In the genomic region with DNA sequence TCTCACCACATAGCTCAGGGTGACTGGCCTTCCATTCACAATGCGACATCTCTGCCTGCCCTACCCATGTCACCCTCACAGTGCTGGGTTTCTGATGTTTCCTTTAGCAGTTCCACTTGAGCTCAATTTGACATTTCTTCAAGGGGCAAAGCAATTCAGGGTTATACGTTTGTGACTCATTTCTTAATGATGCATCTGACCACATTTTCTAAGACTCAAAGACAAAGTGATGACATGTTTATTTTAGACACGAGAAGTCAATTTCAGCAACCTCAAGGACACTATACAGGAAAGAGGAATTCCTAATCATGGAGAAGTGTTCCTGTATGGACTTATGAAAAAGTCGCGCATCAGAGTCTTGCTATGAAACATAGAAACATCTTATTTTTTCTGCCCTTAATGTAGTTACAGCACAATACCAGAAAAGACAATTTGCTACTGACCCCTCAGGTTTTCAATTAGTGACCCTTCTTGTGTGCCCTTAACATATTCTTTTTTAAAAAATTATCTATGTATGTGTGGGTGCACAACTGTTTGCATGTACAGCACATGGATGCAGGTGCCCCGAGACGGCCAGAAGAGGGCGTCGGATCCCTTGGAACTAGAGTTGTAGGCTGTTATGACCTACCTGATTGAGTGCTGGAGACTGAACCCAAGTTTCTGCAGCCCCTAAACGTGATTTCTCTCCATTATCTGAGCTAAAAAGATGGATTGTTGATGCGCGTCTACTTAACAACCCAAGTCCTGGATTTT, we compare ENCODE assay signal across 9 mouse cellular contexts. TPM values are rescaled to one million over a fixed set of nuclear protein-coding genes. Genes with fewer than 3 reads are reported as not detected.
DNase-seq lines count a peak whose midpoint lies in the region; ATAC-seq and TF ChIP-seq lines count a peak whose summit lies in the region.
"Had no signal": no experiment of that assay in that cellular context is flagged by ENCODE, and none has a peak within 500 bp of the region (broad histone marks: within the 10 kb centered on the region; RNA-seq: fewer than 3 reads in every experiment).

No protein-coding gene starts in this region.

- peak; percentile 51 for DNase-seq in gastrocnemius, adult 2 months
- no peak for DNase-seq in gastrocnemius, postnatal 4 days (ENCODE audit: low spot score in 2 of 2)
- peak; percentile 66 to 69 for DNase-seq in B cell, adult 2 months
- DNase-seq in limb, embryonic 14.5 days (ENCODE audit: low spot score), result no peak
- DNase-seq in midbrain, postnatal 0 days (ENCODE audit: low spot score), result peak; percentile 60
- no peak for DNase-seq in adrenal gland, postnatal 10 days

- 0 out of 2 replicates have a peak, but pooled peaks have one; percentile 0 for ATAC-seq in heart, embryonic 16.5 days (replicated peaks; ENCODE audit: extremely low read depth, insufficient read depth, low FRiP score)
- ATAC-seq in limb, embryonic 14.5 days (ENCODE audit: low FRiP score, low read depth), result peak; percentile 16; the same call in 1 of the 2 replicates
- ATAC-seq in midbrain, postnatal 0 days (ENCODE audit: low FRiP score), result peak; percentile 65

- H3K27me3 ChIP-seq in heart, embryonic 16.5 days (ENCODE audit: control insufficient read depth, insufficient read depth, low read length), result no peaks in the 10 kb centered on the region
- no peaks in the 10 kb centered on the region for H3K27me3 ChIP-seq in limb, embryonic 14.5 days (ENCODE audit: control insufficient read depth, insufficient read depth, low read length)
- no peaks in the 10 kb centered on the region for H3K27me3 ChIP-seq in midbrain, postnatal 0 days (ENCODE audit: insufficient read depth, low read length)

- peak overlapping the region; percentile 72 for H3K4me3 ChIP-seq in gastrocnemius, adult 2 months
- H3K4me3 ChIP-seq in brown adipose tissue, adult 24 weeks (ENCODE audit: insufficient read depth, low read depth, low read length), result peak overlapping the region; percentile 92
- H3K4me3 ChIP-seq in heart, embryonic 16.5 days (ENCODE audit: low read length), result peak overlapping the region; percentile 56
- peak overlapping the region; percentile 66 for H3K4me3 ChIP-seq in limb, embryonic 14.5 days (replicated peaks; ENCODE audit: low read length)
- peak overlapping the region; percentile 68 for H3K4me3 ChIP-seq in midbrain, postnatal 0 days (ENCODE audit: low read depth, low read length)

- WGBS in heart, embryonic 16.5 days, result 32% methylated on average over 12 of the region's 12 CpGs
- WGBS in limb, embryonic 14.5 days, result 42% methylated on average over 12 of the region's 12 CpGs
- WGBS in midbrain, postnatal 0 days, result 44% methylated on average over 12 of the region's 12 CpGs

- TF ChIP-seq CTCF in gastrocnemius, adult 2 months (IDR thresholded peaks at IDR 0.05), result peak; percentile 49
- peak; percentile 61 for TF ChIP-seq CTCF in midbrain, postnatal 0 days (IDR thresholded peaks at IDR 0.05)

- TF ChIP-seq POLR2A in limb, embryonic 14.5 days (IDR thresholded peaks at IDR 0.05; ENCODE audit: borderline replicate concordance, extremely low read depth, insufficient read depth, insufficient read length), result no peak

- H3K4me1 ChIP-seq in brown adipose tissue, adult 24 weeks (ENCODE audit: control insufficient read depth, insufficient read depth, insufficient read length, low read length), result peaks cover 5% of the 10 kb centered on the region; the same call in 1 of the 2 replicates
- peaks cover 14% of the 10 kb centered on the region for H3K4me1 ChIP-seq in heart, embryonic 16.5 days (ENCODE audit: control insufficient read depth, insufficient read depth, low read length)
- H3K4me1 ChIP-seq in limb, embryonic 14.5 days (ENCODE audit: control insufficient read depth, insufficient read depth, low read length), result peaks cover 4% of the 10 kb centered on the region
- peaks cover 6% of the 10 kb centered on the region; the same call in 1 of the 2 replicates for H3K4me1 ChIP-seq in midbrain, postnatal 0 days (ENCODE audit: insufficient read depth, low read length)

- peak overlapping the region; percentile 61 for H3K4me2 ChIP-seq in heart, embryonic 16.5 days (ENCODE audit: low read depth, low read length)
- peak overlapping the region; percentile 73 for H3K4me2 ChIP-seq in limb, embryonic 14.5 days (replicated peaks; ENCODE audit: low read depth, low read length, severe bottlenecking)
- H3K4me2 ChIP-seq in midbrain, postnatal 0 days (ENCODE audit: low read depth, low read length, poor library complexity, severe bottlenecking), result peak overlapping the region; percentile 79

- 0 out of 2 replicates have a peak, but pooled peaks cover 3% of the 10 kb centered on the region for H3K36me3 ChIP-seq in heart, embryonic 16.5 days (ENCODE audit: control insufficient read depth, insufficient read depth)
- no peaks in the 10 kb centered on the region for H3K36me3 ChIP-seq in limb, embryonic 14.5 days (ENCODE audit: control insufficient read depth, insufficient read depth, low read length)
- no peaks in the 10 kb centered on the region for H3K36me3 ChIP-seq in midbrain, postnatal 0 days (ENCODE audit: insufficient read depth, low read length)

- intact Hi-C loops in gastrocnemius, adult 2 months (cut with DNase I), result loop anchor here (2.0 to 10.0 kb wide), 4 partner anchors 50 to 320 kb away; partner anchors contain the start of genes Lrrc39 and Sass6

- H3K9ac ChIP-seq in heart, embryonic 16.5 days (ENCODE audit: low read length), result no peak overlapping the region
- no peak overlapping the region for H3K9ac ChIP-seq in limb, embryonic 14.5 days (ENCODE audit: low read depth, low read length, severe bottlenecking)
- H3K9ac ChIP-seq in midbrain, postnatal 0 days (replicated peaks; ENCODE audit: low read length, poor library complexity, severe bottlenecking), result 0 out of 2 replicates have a peak overlapping the region, but pooled peaks have one; percentile 68

- peak overlapping the region; percentile 95 for H3K27ac ChIP-seq in gastrocnemius, adult 2 months
- no peak overlapping the region for H3K27ac ChIP-seq in brown adipose tissue, adult 24 weeks (replicated peaks; ENCODE audit: low read depth, low read length)
- H3K27ac ChIP-seq in heart, embryonic 16.5 days (ENCODE audit: low read length), result peak overlapping the region; percentile 53; the same call in 1 of the 2 replicates
- no peak overlapping the region for H3K27ac ChIP-seq in limb, embryonic 14.5 days (replicated peaks; ENCODE audit: low read depth, low read length)
- no peak overlapping the region for H3K27ac ChIP-seq in midbrain, postnatal 0 days (ENCODE audit: low read depth, low read length)

- H3K9me3 ChIP-seq in heart, embryonic 16.5 days (replicated peaks; ENCODE audit: control insufficient read depth, low read length), result no peaks in the 10 kb centered on the region
- no peaks in the 10 kb centered on the region for H3K9me3 ChIP-seq in limb, embryonic 14.5 days (ENCODE audit: control insufficient read depth, low read length)
- no peaks in the 10 kb centered on the region for H3K9me3 ChIP-seq in midbrain, postnatal 0 days (ENCODE audit: low read length)

RNA-seq across cellular contexts. Expression of gene Dbt, which starts 0.5 kb away (rescaled TPM):
- total RNA-seq in gastrocnemius, adult 2 months (2021), result 10 to 100 TPM; 25.5 to 45.6 TPM
- total RNA-seq in gastrocnemius, postnatal 4 days (2021), result 10 to 100 TPM; 16.1 to 16.9 TPM
- polyA plus RNA-seq in brown adipose tissue, adult 24 weeks (2012; ENCODE audit: insufficient read depth, insufficient read length, missing spikeins), result 127 and 150 TPM in 2 replicates
- 24.7 and 25.3 TPM in 2 replicates for polyA plus RNA-seq in heart, embryonic 16.5 days (2015; fragmentation: Nextera tagmentation; extraction: Ambion mirVana)
- polyA plus RNA-seq in limb, embryonic 14.5 days (2012; rRNA removed), result 11.8 and 16.1 TPM in 2 replicates
- polyA plus RNA-seq in limb, embryonic 14.5 days (2014; fragmentation: Nextera tagmentation; extraction: Ambion mirVana), result 10.5 and 10.6 TPM in 2 replicates
- 12.9 and 16.3 TPM in 2 replicates for total RNA-seq in midbrain, postnatal 0 days (2014; rRNA removed)
- polyA plus RNA-seq in midbrain, postnatal 0 days (2015; fragmentation: Nextera tagmentation; extraction: Ambion mirVana), result 9.2 and 10.3 TPM in 2 replicates
- 10 to 100 TPM; 83.4 to 87.7 TPM for total RNA-seq in adrenal gland, postnatal 10 days (2021)

RNA-seq across cellular contexts. Expression of gene Rtca, which starts 4.3 kb away (rescaled TPM):
- 10 to 100 TPM; 21.0 to 21.6 TPM for total RNA-seq in gastrocnemius, adult 2 months (2021)
- 10 to 100 TPM; 29.8 to 30.1 TPM for total RNA-seq in gastrocnemius, postnatal 4 days (2021)
- polyA plus RNA-seq in brown adipose tissue, adult 24 weeks (2012; ENCODE audit: insufficient read depth, insufficient read length, missing spikeins), result 31.1 and 31.3 TPM in 2 replicates
- 52.3 and 52.9 TPM in 2 replicates for polyA plus RNA-seq in heart, embryonic 16.5 days (2015; fragmentation: Nextera tagmentation; extraction: Ambion mirVana)
- polyA plus RNA-seq in limb, embryonic 14.5 days (2012; rRNA removed), result 47.6 and 57.5 TPM in 2 replicates
- 67.9 and 68.6 TPM in 2 replicates for polyA plus RNA-seq in limb, embryonic 14.5 days (2014; fragmentation: Nextera tagmentation; extraction: Ambion mirVana)
- total RNA-seq in midbrain, postnatal 0 days (2014; rRNA removed), result 109 TPM in 2 replicates
- 134 and 146 TPM in 2 replicates for polyA plus RNA-seq in midbrain, postnatal 0 days (2015; fragmentation: Nextera tagmentation; extraction: Ambion mirVana)
- total RNA-seq in adrenal gland, postnatal 10 days (2021), result 10 to 100 TPM; 35.4 to 37.2 TPM

RNA-seq across cellular contexts. Expression of gene Lrrc39, which starts 50.4 kb away (rescaled TPM):
- total RNA-seq in gastrocnemius, adult 2 months (2021), result 10 to 100 TPM; 50.7 to 64.4 TPM
- total RNA-seq in gastrocnemius, postnatal 4 days (2021), result 10 to 100 TPM; 37.8 to 38.6 TPM
- polyA plus RNA-seq in brown adipose tissue, adult 24 weeks (2012; ENCODE audit: insufficient read depth, insufficient read length, missing spikeins), result 38.1 and 38.8 TPM in 2 replicates
- 33.0 and 37.1 TPM in 2 replicates for polyA plus RNA-seq in heart, embryonic 16.5 days (2015; fragmentation: Nextera tagmentation; extraction: Ambion mirVana)
- polyA plus RNA-seq in limb, embryonic 14.5 days (2012; rRNA removed), result 0.83 and 1.0 TPM in 2 replicates
- polyA plus RNA-seq in limb, embryonic 14.5 days (2014; fragmentation: Nextera tagmentation; extraction: Ambion mirVana), result 1.1 TPM in 2 replicates
- not detected in 2 replicates for total RNA-seq in midbrain, postnatal 0 days (2014; rRNA removed)
- polyA plus RNA-seq in midbrain, postnatal 0 days (2015; fragmentation: Nextera tagmentation; extraction: Ambion mirVana), result 0.22 and 0.23 TPM in 2 replicates
- total RNA-seq in adrenal gland, postnatal 10 days (2021), result 10 to 100 TPM in 1 of 2 experiments, 1 to 10 TPM in 1; 6.7 to 12.3 TPM
- total RNA-seq: layer of hippocampus, adult 18-20 months had no signal

Comparison
In these comparisons a context has a peak if more than half of its experiments do, and no peak if none do; other contexts are left out.
1. DNase-seq: peak in gastrocnemius, adult 2 months (single experiment), B cell, adult 2 months (2 of 2) and midbrain, postnatal 0 days (single experiment); none in gastrocnemius, postnatal 4 days (0 of 2), limb, embryonic 14.5 days (single experiment) and adrenal gland, postnatal 10 days (single experiment).
2. H3K27ac ChIP-seq: peak in gastrocnemius, adult 2 months (single experiment) and heart, embryonic 16.5 days (single experiment); none in brown adipose tissue, adult 24 weeks (single experiment), limb, embryonic 14.5 days (single experiment) and midbrain, postnatal 0 days (single experiment).
3. ATAC-seq: peak in every context shown above with its lines; median percentile 65 in midbrain, postnatal 0 days; 16 in limb, embryonic 14.5 days; 0 in heart, embryonic 16.5 days.
4. Peak in every context shown above with its lines, with median percentiles within 50 percentile points of each other: H3K4me3 ChIP-seq and H3K4me2 ChIP-seq.